Mouse (Mus musculus): Measurements from ENCODE around the gene Trp53.

- TF ChIP-seq POLR2A (IDR thresholded peaks at IDR 0.05; ENCODE audit: low read depth, low read length) (no peak), CTCF (conservative IDR thresholded peaks at IDR 0.05 in 1 of 2, IDR thresholded peaks at IDR 0.05 in 1 of 2; ENCODE audit: low read depth in 2 of 2, low read length in 2 of 2) (no peak), MAX (IDR thresholded peaks at IDR 0.05; ENCODE audit: low read length) (no peak), TCF12 (IDR thresholded peaks at IDR 0.05; ENCODE audit: low read depth, low read length) (no peak), IRF4 (IDR thresholded peaks at IDR 0.05; ENCODE audit: low read depth, low read length) (no peak), CHD2 (IDR thresholded peaks at IDR 0.05; ENCODE audit: low read length) (no peak), KAT2A (IDR thresholded peaks at IDR 0.05; ENCODE audit: insufficient replicate concordance, low read length) (no peak)
Observed at GRCm38 (mm10) chr11:69591424-69591823, 11.3 kb downstream of the Trp53 start.
